Mouse (Mus musculus): ENCODE measurements around the gene Lpcat4. TPM values are rescaled to one million over a fixed set of nuclear protein-coding genes. Genes with fewer than 3 reads are reported as not detected.

Lpcat4 gene
- polyA plus RNA-seq, 1 experiment from 2014 or later = 12.8 TPM

GRCm38 (mm10) chr2:112249780-112250453 lies 10.6 kb downstream of the Lpcat4 start:
- 92% methylated on average over 10 of the region's 10 CpGs for WGBS
- Histone ChIP-seq H3K9ac (ENCODE audit: low read length) (no peak overlapping the region), H3K36me3 (ENCODE audit: control insufficient read depth, insufficient read depth, low read length) (no peaks in the 10 kb centered on the region; the same call in 1 of the 2 replicates), H3K27ac (ENCODE audit: low read depth, low read length) (no peak overlapping the region), H3K27me3 (ENCODE audit: control insufficient read depth, insufficient read depth, low read length) (no peaks in the 10 kb centered on the region), H3K4me3 (ENCODE audit: low read depth, low read length) (no peak overlapping the region), H3K4me1 (ENCODE audit: control insufficient read depth, insufficient read depth, low read length) (no peaks in the 10 kb centered on the region), H3K9me3 (ENCODE audit: control insufficient read depth, low read length) (no peaks in the 10 kb centered on the region), H3K4me2 (ENCODE audit: low read depth) (no peak overlapping the region)
- DNase-seq (ENCODE audit: low spot score) = no peak
- ATAC-seq (ENCODE audit: insufficient read depth, low FRiP score, low TSS enrichment) = no peak

GRCm38 (mm10) chr2:112254675-112255515 lies 15.6 kb downstream of the Lpcat4 start:
- Histone ChIP-seq H3K4me2 (ENCODE audit: low read depth) (no peak overlapping the region), H3K4me1 (ENCODE audit: control insufficient read depth, insufficient read depth, low read length) (no peaks in the 10 kb centered on the region), H3K9me3 (ENCODE audit: control insufficient read depth, low read length) (no peaks in the 10 kb centered on the region), H3K36me3 (ENCODE audit: control insufficient read depth, insufficient read depth, low read length) (no peaks in the 10 kb centered on the region), H3K4me3 (ENCODE audit: low read depth, low read length) (no peak overlapping the region), H3K9ac (ENCODE audit: low read length) (no peak overlapping the region), H3K27ac (ENCODE audit: low read depth, low read length) (no peak overlapping the region), H3K27me3 (ENCODE audit: control insufficient read depth, insufficient read depth, low read length) (no peaks in the 10 kb centered on the region)
- ATAC-seq (ENCODE audit: insufficient read depth, low FRiP score, low TSS enrichment) = no peak
- WGBS = 75% methylated on average over 7 of the region's 7 CpGs
- no peak for DNase-seq (ENCODE audit: low spot score)

- H3K36me3 ChIP-seq (ENCODE audit: control insufficient read depth, insufficient read depth, low read length) = no peaks in the 10 kb centered on the region
- no peak within 1 kb of the TSS for H3K4me2 ChIP-seq (ENCODE audit: low read depth)
- no peak within 1 kb of the TSS for H3K9ac ChIP-seq (ENCODE audit: low read length)
- ATAC-seq (ENCODE audit: insufficient read depth, low FRiP score, low TSS enrichment) (no peak), DNase-seq (ENCODE audit: low spot score) (no peak)
- no peaks in the 10 kb centered on the region for H3K27me3 ChIP-seq (ENCODE audit: control insufficient read depth, insufficient read depth, low read length)
- WGBS = 79% methylated on average over 10 of the region's 10 CpGs
- no peaks in the 10 kb centered on the region for H3K9me3 ChIP-seq (ENCODE audit: control insufficient read depth, low read length)
- H3K4me3 ChIP-seq (ENCODE audit: low read depth, low read length) = no peak within 1 kb of the TSS
- peaks cover 7% of the 10 kb centered on the region; the same call in 1 of the 2 replicates for H3K4me1 ChIP-seq (ENCODE audit: control insufficient read depth, insufficient read depth, low read length)
- H3K27ac ChIP-seq (ENCODE audit: low read depth, low read length) = no peak within 1 kb of the TSS
Observed at GRCm38 (mm10) chr2:112259241-112259962, 20.1 kb downstream of the Lpcat4 start, which contains the start of gene Nutm1. Gene Nutm1 (minus strand): TSS chr2:112259291.

- Histone ChIP-seq H3K27ac (ENCODE audit: low read depth, low read length) (no peak within 1 kb of the TSS), H3K36me3 (ENCODE audit: control insufficient read depth, insufficient read depth, low read length) (no peaks in the 10 kb centered on the region), H3K9me3 (ENCODE audit: control insufficient read depth, low read length) (no peaks in the 10 kb centered on the region), H3K4me2 (ENCODE audit: low read depth) (peak within 1 kb of the TSS; percentile 56), H3K9ac (ENCODE audit: low read length) (peak within 1 kb of the TSS; percentile 57), H3K27me3 (ENCODE audit: control insufficient read depth, insufficient read depth, low read length) (no peaks in the 10 kb centered on the region), H3K4me3 (ENCODE audit: low read depth, low read length) (peak within 1 kb of the TSS; percentile 47), H3K4me1 (ENCODE audit: control insufficient read depth, insufficient read depth, low read length) (peaks cover 12% of the 10 kb centered on the region)
- under 1% methylated on average over 36 of the region's 36 CpGs for WGBS
- DNase-seq (ENCODE audit: low spot score) = peak; percentile 85
- peak; percentile 40 for ATAC-seq (ENCODE audit: insufficient read depth, low FRiP score, low TSS enrichment)
Observed at GRCm38 (mm10) chr2:112261748-112262653, 22.7 kb downstream of the Lpcat4 start, which contains the start of gene Nop10. Gene Nop10 (plus strand): TSS chr2:112261926.

DNA sequence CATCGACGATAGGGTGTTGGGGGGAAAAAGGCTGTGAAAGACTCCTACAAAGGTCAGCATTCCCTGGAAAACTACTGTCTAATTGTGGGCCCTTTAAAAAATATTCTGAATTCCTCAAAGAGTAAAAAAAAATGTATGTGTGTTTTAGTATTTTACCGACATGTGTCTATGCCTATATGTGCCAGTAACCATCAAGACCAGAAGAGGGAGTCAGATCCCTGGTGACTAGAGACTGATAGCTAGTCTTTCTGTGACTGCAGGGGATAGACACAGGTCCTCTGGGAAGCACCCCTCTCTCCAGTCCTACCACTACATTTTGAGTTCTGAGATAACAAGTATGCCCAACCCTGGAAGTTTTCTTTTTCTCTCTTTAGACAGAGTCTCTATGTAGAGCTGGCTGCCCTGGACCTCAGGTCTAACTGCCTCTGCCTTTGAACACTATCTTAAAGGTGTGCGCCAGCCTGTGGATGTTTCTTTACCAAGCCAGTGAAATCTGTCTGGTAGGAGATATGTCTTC lies 23.6 kb downstream of the Lpcat4 start:
- no peaks in the 10 kb centered on the region for H3K27me3 ChIP-seq (ENCODE audit: control insufficient read depth, insufficient read depth, low read length)
- DNase-seq (ENCODE audit: low spot score) (no peak), ATAC-seq (ENCODE audit: insufficient read depth, low FRiP score, low TSS enrichment) (no peak)
- peaks cover 12% of the 10 kb centered on the region for H3K4me1 ChIP-seq (ENCODE audit: control insufficient read depth, insufficient read depth, low read length)
- H3K27ac ChIP-seq (ENCODE audit: low read depth, low read length) = no peak overlapping the region
- H3K9ac ChIP-seq (ENCODE audit: low read length) = peak overlapping the region; percentile 57
- no peaks in the 10 kb centered on the region for H3K9me3 ChIP-seq (ENCODE audit: control insufficient read depth, low read length)
- H3K4me2 ChIP-seq (ENCODE audit: low read depth) = peak overlapping the region; percentile 56
- H3K4me3 ChIP-seq (ENCODE audit: low read depth, low read length) = peak overlapping the region; percentile 47
- no peaks in the 10 kb centered on the region for H3K36me3 ChIP-seq (ENCODE audit: control insufficient read depth, insufficient read depth, low read length)
- WGBS = 33% methylated on average over 4 of the region's 4 CpGs

DNA sequence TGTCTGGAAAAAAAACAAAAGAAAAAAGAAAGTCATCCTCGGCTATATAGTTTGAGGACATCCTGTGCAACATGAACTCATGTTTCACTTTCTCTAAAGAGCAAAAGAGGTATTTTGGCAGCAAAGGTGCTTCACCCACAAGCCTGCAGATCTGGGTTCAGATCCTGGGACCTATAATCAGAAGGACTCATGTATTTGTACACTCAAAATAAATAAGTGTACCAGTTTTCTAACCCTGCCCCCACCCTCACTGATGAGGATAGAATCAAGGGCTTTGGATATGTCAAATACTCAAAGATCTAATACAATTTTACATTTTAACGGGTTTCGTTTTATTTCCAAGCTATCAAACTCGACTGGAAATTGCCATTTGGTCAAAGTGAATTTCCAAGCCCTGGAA lies 25.1 kb downstream of the Lpcat4 start:
- H3K4me3 ChIP-seq (ENCODE audit: low read depth, low read length) = no peak overlapping the region
- WGBS = 83% methylated on average over 4 of the region's 4 CpGs
- no peaks in the 10 kb centered on the region for H3K36me3 ChIP-seq (ENCODE audit: control insufficient read depth, insufficient read depth, low read length)
- no peak overlapping the region for H3K27ac ChIP-seq (ENCODE audit: low read depth, low read length)
- no peak overlapping the region for H3K9ac ChIP-seq (ENCODE audit: low read length)
- H3K4me1 ChIP-seq (ENCODE audit: control insufficient read depth, insufficient read depth, low read length) = peaks cover 12% of the 10 kb centered on the region
- no peaks in the 10 kb centered on the region for H3K27me3 ChIP-seq (ENCODE audit: control insufficient read depth, insufficient read depth, low read length)
- no peaks in the 10 kb centered on the region for H3K9me3 ChIP-seq (ENCODE audit: control insufficient read depth, low read length)
- no peak overlapping the region for H3K4me2 ChIP-seq (ENCODE audit: low read depth)
- DNase-seq (ENCODE audit: low spot score) (no peak), ATAC-seq (ENCODE audit: insufficient read depth, low FRiP score, low TSS enrichment) (no peak)

DNA sequence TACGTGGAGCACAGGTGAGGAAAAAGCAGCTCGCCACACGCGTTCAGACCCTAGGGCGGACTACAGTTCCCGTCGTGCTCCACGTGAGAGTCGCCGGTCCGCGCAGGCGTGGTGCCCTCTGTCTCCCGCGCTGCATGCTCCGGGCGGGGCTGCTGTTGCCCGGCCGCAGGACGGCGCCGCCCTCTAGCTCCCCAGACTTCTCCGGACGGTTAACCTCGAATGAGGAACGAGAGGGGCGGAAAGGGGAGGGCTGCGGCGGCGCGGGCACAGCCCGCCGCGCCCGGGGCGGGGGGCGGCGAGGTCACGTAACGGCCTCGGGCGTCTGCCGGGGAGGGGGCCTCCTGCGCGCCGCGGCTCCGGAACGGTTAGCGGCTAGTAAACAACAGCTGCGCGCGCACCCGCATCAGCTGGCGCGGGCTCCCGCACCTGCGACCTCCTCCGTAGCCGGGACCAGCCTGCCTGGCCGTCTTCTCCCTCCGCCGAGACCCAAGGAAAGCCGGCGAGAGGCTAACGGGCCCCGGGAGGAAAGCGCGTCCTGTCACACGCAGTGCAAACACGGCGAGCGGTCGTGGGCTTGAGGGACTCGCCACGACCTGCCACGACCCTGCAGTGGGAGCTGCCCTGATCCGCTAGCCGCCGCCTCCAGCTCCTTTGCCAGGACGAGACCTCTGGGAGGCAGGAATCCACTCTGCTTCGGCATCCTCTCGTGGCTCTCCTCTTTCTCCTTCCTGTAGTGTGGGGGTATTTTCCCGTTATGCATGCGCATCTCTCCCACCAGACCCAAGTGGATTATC lies 26.4 kb downstream of the Lpcat4 start, which contains the start of gene Slc12a6:
Slc12a6 (plus strand) TSS at position 378 of the 794 bp plus-strand sequence.
- H3K4me3 ChIP-seq (ENCODE audit: low read depth, low read length) = peak within 1 kb of the TSS; percentile 72
- H3K36me3 ChIP-seq (ENCODE audit: control insufficient read depth, insufficient read depth, low read length) = no peaks in the 10 kb centered on the region
- peak within 1 kb of the TSS; percentile 91 for H3K27ac ChIP-seq (ENCODE audit: low read depth, low read length)
- ATAC-seq (ENCODE audit: insufficient read depth, low FRiP score, low TSS enrichment) (peak; percentile 93), DNase-seq (ENCODE audit: low spot score) (peak; percentile 91)
- H3K9ac ChIP-seq (ENCODE audit: low read length) = peak within 1 kb of the TSS; percentile 50
- H3K27me3 ChIP-seq (ENCODE audit: control insufficient read depth, insufficient read depth, low read length) = no peaks in the 10 kb centered on the region
- peak within 1 kb of the TSS; percentile 94 for H3K4me2 ChIP-seq (ENCODE audit: low read depth)
- peaks cover 12% of the 10 kb centered on the region for H3K4me1 ChIP-seq (ENCODE audit: control insufficient read depth, insufficient read depth, low read length)
- H3K9me3 ChIP-seq (ENCODE audit: control insufficient read depth, low read length) = no peaks in the 10 kb centered on the region
- under 1% methylated on average over 78 of the region's 85 CpGs for WGBS

Measured in neural tube, embryonic 11.5 days (tissue).